Mouse (Mus musculus): ENCODE data around the gene Hist1h2ah.

Hist1h2ah gene

GRCm38 (mm10) chr13:22020901-22021339 is 14.4 kb downstream of the Hist1h2ah start:
- TF ChIP-seq POU5F1 (IDR thresholded peaks at IDR 0.05; ENCODE audit: borderline replicate concordance, low read length) (no peak), CTCF (conservative IDR thresholded peaks at IDR 0.05; ENCODE audit: low read length) (no peak), NANOG (IDR thresholded peaks at IDR 0.05; ENCODE audit: borderline replicate concordance, low read length) (no peak)
- Histone ChIP-seq H3K27me3 (ENCODE audit: insufficient read depth, low read length) (peaks cover 17% of the 10 kb centered on the region), H3K36me3 (ENCODE audit: insufficient read depth, low read length) (no peaks in the 10 kb centered on the region), H3K4me3 (replicated peaks; ENCODE audit: low read length) (peak overlapping the region; percentile 83), H3K4me1 (replicated peaks; ENCODE audit: low read depth, low read length) (peaks cover 21% of the 10 kb centered on the region), H3K9me3 (ENCODE audit: low read length) (no peaks in the 10 kb centered on the region)

GRCm38 (mm10) chr13:22019934-22020835 is 15.2 kb downstream of the Hist1h2ah start:
- H3K9me3 ChIP-seq (ENCODE audit: low read length): no peaks in the 10 kb centered on the region
- no peaks in the 10 kb centered on the region for H3K36me3 ChIP-seq (ENCODE audit: insufficient read depth, low read length)
- H3K4me1 ChIP-seq (replicated peaks; ENCODE audit: low read depth, low read length): peaks cover 20% of the 10 kb centered on the region
- TF ChIP-seq NANOG (IDR thresholded peaks at IDR 0.05; ENCODE audit: borderline replicate concordance, low read length): no peak
- TF ChIP-seq POU5F1 (IDR thresholded peaks at IDR 0.05; ENCODE audit: borderline replicate concordance, low read length): no peak
- peaks cover 17% of the 10 kb centered on the region for H3K27me3 ChIP-seq (ENCODE audit: insufficient read depth, low read length)
- H3K4me3 ChIP-seq (replicated peaks; ENCODE audit: low read length): peak overlapping the region; percentile 83

- no peaks in the 10 kb centered on the region for H3K9me3 ChIP-seq (ENCODE audit: low read length)
- peak overlapping the region; percentile 69 for H3K4me3 ChIP-seq (replicated peaks; ENCODE audit: low read length)
- TF ChIP-seq POU5F1 (IDR thresholded peaks at IDR 0.05; ENCODE audit: borderline replicate concordance, low read length) (no peak), NANOG (IDR thresholded peaks at IDR 0.05; ENCODE audit: borderline replicate concordance, low read length) (no peak)
- peaks cover 32% of the 10 kb centered on the region for H3K4me1 ChIP-seq (replicated peaks; ENCODE audit: low read depth, low read length)
- no peaks in the 10 kb centered on the region for H3K36me3 ChIP-seq (ENCODE audit: insufficient read depth, low read length)
- H3K27me3 ChIP-seq (ENCODE audit: insufficient read depth, low read length): peaks cover 50% of the 10 kb centered on the region
These were observed 19.6 kb downstream of the Hist1h2ah start for GRCm38 (mm10) chr13:22015479-22016450.

- H3K36me3 ChIP-seq (ENCODE audit: insufficient read depth, low read length): no peaks in the 10 kb centered on the region
- H3K9me3 ChIP-seq (ENCODE audit: low read length): no peaks in the 10 kb centered on the region
- peaks cover 53% of the 10 kb centered on the region for H3K27me3 ChIP-seq (ENCODE audit: insufficient read depth, low read length)
- no peak for TF ChIP-seq CTCF (conservative IDR thresholded peaks at IDR 0.05; ENCODE audit: low read length)
- TF ChIP-seq POU5F1 (IDR thresholded peaks at IDR 0.05; ENCODE audit: borderline replicate concordance, low read length): no peak
- peaks cover 25% of the 10 kb centered on the region for H3K4me1 ChIP-seq (replicated peaks; ENCODE audit: low read depth, low read length)
- H3K4me3 ChIP-seq (replicated peaks; ENCODE audit: low read length): peak overlapping the region; percentile 69
These were observed 20.9 kb downstream of the Hist1h2ah start for GRCm38 (mm10) chr13:22014411-22014845.

GRCm38 (mm10) chr13:22013716-22014115 is 21.7 kb downstream of the Hist1h2ah start:
- TF ChIP-seq CTCF (conservative IDR thresholded peaks at IDR 0.05; ENCODE audit: low read length): no peak
- no peak for TF ChIP-seq POU5F1 (IDR thresholded peaks at IDR 0.05; ENCODE audit: borderline replicate concordance, low read length)
- no peak for TF ChIP-seq NANOG (IDR thresholded peaks at IDR 0.05; ENCODE audit: borderline replicate concordance, low read length)
- Histone ChIP-seq H3K4me3 (replicated peaks; ENCODE audit: low read length) (peak overlapping the region; percentile 69; the same call in 1 of the 2 replicates), H3K9me3 (ENCODE audit: low read length) (no peaks in the 10 kb centered on the region), H3K27me3 (ENCODE audit: insufficient read depth, low read length) (peaks cover 55% of the 10 kb centered on the region), H3K4me1 (replicated peaks; ENCODE audit: low read depth, low read length) (peaks cover 24% of the 10 kb centered on the region), H3K36me3 (ENCODE audit: insufficient read depth, low read length) (no peaks in the 10 kb centered on the region)

GRCm38 (mm10) chr13:22009642-22010041 is 25.7 kb downstream of the Hist1h2ah start, which contains the start of gene Prss16:
TSS of gene Prss16 (minus strand) at chr13:22009742.
- Histone ChIP-seq H3K4me1 (replicated peaks; ENCODE audit: low read depth, low read length) (peaks cover 29% of the 10 kb centered on the region), H3K4me3 (replicated peaks; ENCODE audit: low read length) (no peak within 1 kb of the TSS), H3K9me3 (ENCODE audit: low read length) (no peaks in the 10 kb centered on the region), H3K36me3 (ENCODE audit: insufficient read depth, low read length) (no peaks in the 10 kb centered on the region), H3K27me3 (ENCODE audit: insufficient read depth, low read length) (peaks cover 90% of the 10 kb centered on the region)
- TF ChIP-seq POU5F1 (IDR thresholded peaks at IDR 0.05; ENCODE audit: borderline replicate concordance, low read length) (no peak), NANOG (IDR thresholded peaks at IDR 0.05; ENCODE audit: borderline replicate concordance, low read length) (no peak), CTCF (conservative IDR thresholded peaks at IDR 0.05; ENCODE audit: low read length) (no peak)

GRCm38 (mm10) chr13:22008707-22009106 is 26.7 kb downstream of the Hist1h2ah start:
- Histone ChIP-seq H3K4me3 (replicated peaks; ENCODE audit: low read length) (no peak overlapping the region), H3K27me3 (ENCODE audit: insufficient read depth, low read length) (peaks cover 90% of the 10 kb centered on the region), H3K4me1 (replicated peaks; ENCODE audit: low read depth, low read length) (peaks cover 20% of the 10 kb centered on the region), H3K9me3 (ENCODE audit: low read length) (no peaks in the 10 kb centered on the region), H3K36me3 (ENCODE audit: insufficient read depth, low read length) (no peaks in the 10 kb centered on the region)
- TF ChIP-seq NANOG (IDR thresholded peaks at IDR 0.05; ENCODE audit: borderline replicate concordance, low read length) (no peak), POU5F1 (IDR thresholded peaks at IDR 0.05; ENCODE audit: borderline replicate concordance, low read length) (no peak), CTCF (conservative IDR thresholded peaks at IDR 0.05; ENCODE audit: low read length) (no peak)

- H3K4me1 ChIP-seq (replicated peaks; ENCODE audit: low read depth, low read length): peaks cover 17% of the 10 kb centered on the region
- no peaks in the 10 kb centered on the region for H3K36me3 ChIP-seq (ENCODE audit: insufficient read depth, low read length)
- no peaks in the 10 kb centered on the region for H3K9me3 ChIP-seq (ENCODE audit: low read length)
- H3K4me3 ChIP-seq (replicated peaks; ENCODE audit: low read length): peak overlapping the region; percentile 89; the same call in 1 of the 2 replicates
- TF ChIP-seq NANOG (IDR thresholded peaks at IDR 0.05; ENCODE audit: borderline replicate concordance, low read length): no peak
- no peak for TF ChIP-seq POU5F1 (IDR thresholded peaks at IDR 0.05; ENCODE audit: borderline replicate concordance, low read length)
- TF ChIP-seq CTCF (conservative IDR thresholded peaks at IDR 0.05; ENCODE audit: low read length): no peak
- H3K27me3 ChIP-seq (ENCODE audit: insufficient read depth, low read length): peaks cover 92% of the 10 kb centered on the region
These were observed 27.5 kb downstream of the Hist1h2ah start for GRCm38 (mm10) chr13:22007872-22008271.

Measured in E14TG2a.4 (cell line).